Mouse (Mus musculus): ENCODE measurements around the gene Ccl9.

DNA sequence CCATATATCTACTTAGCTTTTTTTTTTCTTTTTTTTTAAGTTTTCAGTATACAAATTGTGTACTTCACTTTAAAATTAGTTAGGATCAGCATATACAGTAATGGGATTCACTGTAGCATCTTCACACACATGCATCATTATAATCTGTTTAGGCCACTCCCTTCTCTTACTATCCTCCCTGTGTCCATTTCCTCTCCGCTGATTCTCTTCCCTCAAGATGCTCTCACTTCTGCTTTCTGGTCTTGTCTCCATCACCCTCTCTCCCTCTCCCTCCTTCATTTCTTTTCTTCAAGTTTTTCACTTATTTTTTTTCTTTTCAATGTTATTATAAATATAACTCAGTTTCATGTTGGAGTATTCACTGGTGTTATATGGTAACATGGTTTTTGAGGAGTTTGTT, 40.6 kb upstream of the Ccl9 start:
- TF ChIP-seq CTCF (IDR thresholded peaks at IDR 0.05; ENCODE audit: borderline replicate concordance, control insufficient read depth, extremely low read depth, insufficient read depth, low read length, poor library complexity), result no peak
- TF ChIP-seq POLR2A (IDR thresholded peaks at IDR 0.05; ENCODE audit: control insufficient read depth, extremely low read depth, insufficient read depth, low read length, poor library complexity), result no peak
